Mouse (Mus musculus) CD4-positive, CD25-positive, alpha-beta regulatory T cell, adult 4 months (primary cell): ENCODE measurements around the gene Plcb4. TPM values are rescaled to one million over a fixed set of nuclear protein-coding genes. Genes with fewer than 3 reads are reported as not detected.
"Not testable (repeated sequence)": the region's sequence is repeated elsewhere in the genome, so short reads cannot be mapped to it uniquely, and the experiment has no call there.

Source experiments
- ATAC-seq: one replicate; pipeline ENCODE4 v1.8.0; 2017
- polyA plus RNA-seq, 2 experiments: library from polyadenylated mRNA; unstranded; fragments of 100-300 nt; shearing (Covaris generic); gene quantifications; one replicate each; pipeline ENCODE4 v1.2.1; 2017

Plcb4 gene
- polyA plus RNA-seq, 2 experiments from 2014 or later, result 13.8 to 16.2 TPM

DNA sequence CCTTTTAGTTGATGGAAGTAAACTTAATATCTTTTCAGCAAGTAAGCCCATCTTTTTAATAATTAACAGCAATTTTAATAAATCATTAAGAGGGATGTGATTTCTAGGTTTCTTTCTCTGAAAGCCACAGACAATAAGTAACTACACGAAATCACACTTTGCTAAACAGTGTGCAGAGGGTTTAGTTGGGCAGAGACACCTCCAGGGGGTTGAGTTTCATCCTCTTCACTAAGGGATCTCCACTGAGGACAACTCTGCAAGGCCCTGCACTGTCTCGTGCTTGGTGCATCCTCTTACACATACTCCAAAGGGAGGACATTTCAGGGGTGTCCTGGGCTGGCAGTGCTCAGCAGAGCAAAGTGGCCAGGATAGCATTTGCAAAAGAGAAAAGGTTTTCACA is 235.8 kb downstream of the Plcb4 start:
- no peak for ATAC-seq

DNA sequence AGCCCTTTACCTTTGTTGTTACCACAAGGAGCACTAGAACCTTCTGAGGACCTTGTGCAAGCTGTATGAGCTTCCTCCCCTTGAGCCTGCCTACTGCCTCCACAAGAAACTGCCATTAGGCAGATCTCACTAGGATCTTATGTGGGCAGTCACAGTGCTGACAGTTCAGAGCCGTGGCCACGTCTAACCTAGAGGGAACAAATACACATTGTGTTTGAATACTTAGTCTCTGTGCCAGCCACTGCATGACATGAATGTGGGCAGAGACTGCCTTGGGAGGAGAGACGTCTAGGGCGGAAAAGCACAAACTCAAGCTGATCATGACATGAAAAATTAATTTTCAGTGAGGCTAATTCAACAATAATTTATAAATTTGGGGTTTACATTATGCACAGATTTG is 239.2 kb downstream of the Plcb4 start:
- ATAC-seq, result no peak

DNA sequence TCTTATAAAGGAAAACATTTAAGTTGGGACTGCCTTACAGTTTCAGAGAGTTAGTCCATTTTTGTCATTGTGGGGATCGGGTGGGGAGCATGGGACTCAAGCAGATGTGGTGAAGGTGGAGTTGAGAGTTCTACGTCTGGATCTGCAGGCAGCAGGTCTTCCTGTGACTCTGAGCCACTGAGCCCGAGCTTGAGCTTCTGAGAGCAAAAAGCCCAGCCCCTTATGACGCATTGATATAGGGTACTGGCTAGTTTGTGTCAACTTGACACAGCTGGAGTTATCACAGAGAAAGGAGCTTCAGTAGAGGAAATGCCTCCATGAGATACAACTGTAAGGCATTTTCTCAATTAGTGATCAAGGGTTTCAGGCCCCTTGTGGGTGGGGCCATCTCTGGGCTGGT is 241.1 kb downstream of the Plcb4 start:
- ATAC-seq, result not testable (repeated sequence)

DNA sequence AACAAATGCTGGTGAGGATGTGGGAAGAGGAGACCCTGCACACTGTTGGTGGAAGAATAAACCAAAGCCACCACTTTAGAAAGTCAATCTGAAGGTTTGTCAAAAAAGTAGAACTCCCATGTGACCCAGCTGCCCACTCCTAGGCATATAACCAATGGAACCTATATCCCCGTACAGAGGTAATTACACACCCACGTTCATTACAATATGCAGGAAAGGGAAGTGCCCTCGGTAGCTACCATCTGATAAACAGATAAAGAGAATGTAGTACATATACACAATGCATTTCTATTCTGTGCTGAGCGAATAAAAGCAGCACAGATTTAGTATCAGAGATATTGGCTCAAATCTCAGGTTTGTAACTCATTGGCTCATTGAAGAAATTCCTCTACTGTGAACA is 242.2 kb downstream of the Plcb4 start:
- peak; percentile 69 for ATAC-seq

DNA sequence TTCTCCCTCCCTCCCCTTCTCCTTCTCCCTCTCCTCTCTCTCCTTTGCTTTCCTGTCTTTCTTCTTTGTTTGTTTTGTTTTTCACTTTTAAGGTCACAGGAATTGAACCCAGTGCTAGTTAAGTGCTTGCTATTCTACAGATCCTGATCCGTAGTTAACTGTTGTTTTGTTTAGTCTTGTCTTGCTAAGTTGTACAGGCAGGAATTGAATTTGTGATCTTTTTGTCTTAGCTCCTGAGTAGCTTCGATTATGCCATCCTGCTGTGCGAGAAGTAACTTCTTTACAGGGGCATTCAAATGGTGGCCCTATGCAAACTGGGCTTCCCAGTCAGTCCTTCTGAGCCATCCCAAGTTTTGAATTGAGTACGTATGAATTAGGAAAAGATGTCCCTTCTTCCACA is 245.5 kb downstream of the Plcb4 start:
- ATAC-seq, result no peak

DNA sequence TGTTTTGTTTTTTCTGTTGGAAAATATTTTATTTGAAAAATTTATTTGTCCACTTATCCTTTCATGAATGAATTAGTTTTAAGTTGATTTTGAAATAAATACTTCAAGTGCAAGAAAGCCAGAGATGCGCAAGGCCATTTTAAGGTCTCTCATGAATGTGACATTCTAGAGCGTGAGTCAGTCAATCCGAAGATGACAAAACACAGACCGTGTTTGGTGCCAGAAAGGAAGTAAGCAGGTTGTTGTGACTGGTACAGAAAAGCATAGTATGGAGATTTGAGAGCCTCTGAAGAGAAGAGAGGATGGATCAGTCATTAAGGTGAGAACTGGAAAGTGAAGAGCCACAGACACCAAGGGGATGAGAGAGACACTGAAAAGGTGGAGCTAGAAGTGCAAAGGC is 246.0 kb downstream of the Plcb4 start:
- no peak for ATAC-seq

DNA sequence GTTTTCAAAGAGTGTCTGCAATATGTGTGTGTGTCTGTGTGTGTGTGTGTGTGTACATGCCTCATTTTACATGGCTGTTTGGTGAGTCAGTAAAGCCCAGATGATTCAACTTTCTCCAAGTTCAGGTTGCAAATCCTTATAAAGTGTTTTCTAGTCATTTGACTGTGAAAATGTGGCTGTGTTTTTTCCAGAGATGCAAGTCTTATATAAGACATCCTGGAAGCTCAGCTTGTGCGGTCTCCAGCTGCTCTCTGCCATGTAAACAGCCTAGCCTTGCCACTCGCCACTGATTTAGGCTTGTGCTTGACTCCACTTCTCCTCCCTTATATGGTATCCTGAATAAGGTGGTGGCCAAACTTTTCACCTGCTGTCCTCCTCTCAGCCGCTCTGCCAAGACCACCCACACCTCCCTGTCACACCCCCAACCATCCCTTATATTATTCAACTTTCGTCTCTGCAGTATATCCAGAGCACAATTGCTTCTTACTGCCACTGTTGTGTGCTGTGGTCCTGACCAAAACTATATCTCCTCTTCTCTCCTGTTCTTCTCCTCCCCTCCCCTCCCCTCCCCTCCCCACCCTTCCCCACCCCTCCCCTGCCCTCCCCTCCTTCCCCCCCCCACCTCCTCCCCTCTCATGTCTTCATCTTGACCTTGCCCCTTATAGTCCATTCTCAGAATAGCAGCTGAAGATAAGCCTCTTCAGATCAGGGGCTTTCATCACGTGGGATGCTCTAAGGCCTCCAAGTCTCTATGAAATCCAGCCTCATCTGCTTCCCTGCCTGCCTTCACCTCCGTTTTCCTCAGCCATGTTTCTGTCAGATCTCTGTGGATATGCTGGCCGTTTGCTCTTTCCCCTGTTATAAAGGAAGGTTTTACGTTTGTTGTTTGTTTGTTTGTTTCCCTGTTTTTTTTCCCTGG is 255.8 kb downstream of the Plcb4 start:
- no peak for ATAC-seq

GRCm38 (mm10) chr2:135915928-135916327 is 257.1 kb downstream of the Plcb4 start:
- no peak for ATAC-seq

- no peak for ATAC-seq
Observed at GRCm38 (mm10) chr2:135917000-135917399, 258.2 kb downstream of the Plcb4 start.

- no peak for ATAC-seq
Observed at GRCm38 (mm10) chr2:135918116-135918515, 259.3 kb downstream of the Plcb4 start.

- no peak for ATAC-seq
Observed at GRCm38 (mm10) chr2:135919641-135920040, 260.8 kb downstream of the Plcb4 start.

GRCm38 (mm10) chr2:135926660-135927343 is 268.0 kb downstream of the Plcb4 start:
- ATAC-seq, result peak; percentile 63

DNA sequence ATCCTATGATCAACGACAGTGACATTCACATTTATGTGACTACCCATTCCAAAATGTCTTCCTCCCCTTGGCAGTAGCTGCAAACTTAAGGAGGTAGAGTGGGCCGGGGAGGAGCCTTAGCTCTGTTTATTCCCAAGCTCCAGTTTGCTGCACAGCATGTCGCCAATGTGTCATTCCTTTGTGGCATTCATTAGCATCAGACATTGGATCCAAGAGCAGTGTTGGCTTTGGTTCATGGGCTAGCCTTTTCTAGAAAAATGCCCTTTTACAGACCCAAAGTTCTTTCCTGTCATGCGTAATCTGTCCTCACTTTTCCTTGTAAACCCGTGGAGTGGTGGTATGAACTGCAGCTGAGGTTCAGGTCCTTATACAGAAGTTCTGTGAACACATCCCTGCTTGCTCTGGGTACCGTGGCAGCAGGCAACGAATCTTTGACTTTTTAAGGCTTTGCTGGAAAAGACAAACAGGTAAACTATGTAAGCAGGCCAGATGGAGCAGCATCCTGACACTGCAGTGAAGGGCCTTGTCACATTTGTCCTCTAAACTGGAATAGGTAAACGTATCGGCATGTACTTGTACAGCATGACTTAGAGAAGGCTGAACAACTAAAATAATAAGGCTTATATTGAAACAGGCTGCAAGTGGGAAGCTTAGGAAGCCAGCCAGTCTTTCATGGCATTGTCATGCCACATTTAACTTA is 270.4 kb downstream of the Plcb4 start:
- no peak for ATAC-seq

- ATAC-seq, result no peak
Observed at GRCm38 (mm10) chr2:135930696-135931095, 271.9 kb downstream of the Plcb4 start.

GRCm38 (mm10) chr2:135932569-135932968 is 273.8 kb downstream of the Plcb4 start:
- no peak for ATAC-seq

DNA sequence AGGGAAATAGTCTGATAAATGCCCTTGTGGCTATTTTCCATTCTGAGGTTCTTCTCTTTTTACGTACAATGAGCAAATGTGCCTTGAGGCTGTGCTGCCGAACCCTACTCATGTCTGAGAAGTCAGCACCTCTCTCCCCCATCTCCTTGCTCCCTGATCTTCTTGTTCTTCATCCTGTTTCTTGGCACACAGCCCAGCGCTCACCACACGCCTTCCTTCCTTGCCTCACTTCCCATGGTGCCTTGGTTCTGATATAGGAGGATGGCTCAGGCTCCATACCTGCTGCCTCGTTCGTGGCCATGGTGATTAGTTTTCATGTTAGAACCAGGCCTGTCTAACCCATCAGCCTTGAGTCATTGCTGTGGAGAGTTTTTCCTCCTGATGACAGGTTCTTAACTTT is 277.6 kb downstream of the Plcb4 start:
- no peak for ATAC-seq

- no peak for ATAC-seq
Observed at GRCm38 (mm10) chr2:135937646-135938045, 278.8 kb downstream of the Plcb4 start.

GRCm38 (mm10) chr2:135939933-135940332 is 281.1 kb downstream of the Plcb4 start:
- ATAC-seq, result no peak

- ATAC-seq, result no peak
Observed at GRCm38 (mm10) chr2:135947839-135948238, 289.0 kb downstream of the Plcb4 start.

- no peak for ATAC-seq
Observed at GRCm38 (mm10) chr2:135954760-135955548, 296.1 kb downstream of the Plcb4 start.

GRCm38 (mm10) chr2:135955796-135956195 is 297.0 kb downstream of the Plcb4 start:
- no peak for ATAC-seq

DNA sequence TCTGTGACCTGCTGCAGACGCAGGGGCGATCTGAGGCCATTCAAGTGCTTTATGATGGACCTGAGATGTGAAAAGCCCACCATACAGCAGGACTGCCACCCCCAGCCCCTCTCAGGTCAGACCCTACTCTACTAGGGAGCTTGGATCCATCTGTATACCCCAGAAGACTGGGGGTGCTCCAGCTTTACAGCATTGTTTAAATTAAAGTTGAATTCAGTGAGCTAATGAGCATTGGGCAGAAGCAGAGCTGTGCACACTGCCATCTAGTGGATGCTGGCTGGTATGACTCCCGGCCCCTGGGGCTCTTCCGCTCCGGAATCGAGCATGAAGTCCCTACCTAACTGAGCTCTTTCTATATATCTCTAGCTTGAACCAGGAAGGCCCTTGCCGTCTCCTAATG is 298.9 kb downstream of the Plcb4 start:
- ATAC-seq, result peak; percentile 92
